Comparison of ENCODE assay signal across 20 mouse cellular contexts in the genomic region with DNA sequence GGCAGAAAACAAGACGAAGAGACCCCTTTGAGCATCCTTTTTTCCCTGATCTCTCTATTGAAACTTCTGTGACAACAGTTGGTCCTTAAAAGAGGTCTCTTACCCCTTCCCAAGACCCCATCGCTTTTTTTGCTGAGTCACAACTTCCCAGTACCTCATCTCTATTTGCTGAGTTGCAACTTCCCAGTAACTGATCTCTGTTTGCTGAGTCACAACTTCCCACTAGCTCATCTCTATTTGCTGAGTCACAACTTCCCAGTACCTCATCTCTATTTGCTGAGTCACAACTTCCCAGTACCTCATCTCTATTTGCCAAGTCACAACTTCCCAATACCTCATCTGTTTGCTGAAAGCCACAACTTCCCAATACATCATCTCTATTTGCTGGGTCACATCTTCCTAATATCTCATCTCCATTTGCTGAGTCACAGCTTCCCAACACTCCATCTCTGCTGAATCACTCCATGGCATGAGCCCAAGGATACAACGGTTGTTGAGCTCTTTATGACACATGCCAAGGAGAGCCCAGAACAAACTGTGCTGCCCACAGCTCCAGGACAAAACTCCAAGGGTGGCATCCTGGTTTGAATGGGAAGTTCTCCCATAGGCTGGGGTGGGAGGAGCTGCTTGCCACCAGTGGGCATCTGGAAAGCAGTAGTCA.
A peak's percentile ranks its signal among the peaks of the same experiment; 100 is the strongest.
DNase-seq lines count a peak whose midpoint lies in the region; ATAC-seq and TF ChIP-seq lines count a peak whose summit lies in the region.
"Had no signal": no experiment of that assay in that cellular context is flagged by ENCODE, and none has a peak within 500 bp of the region (broad histone marks: within the 10 kb centered on the region; RNA-seq: fewer than 3 reads in every experiment).

No protein-coding gene starts in this region.

- WGBS in hindbrain, embryonic 14.5 days, result 82% methylated on average over 3 of the region's 3 CpGs

- no peak for ATAC-seq in hindbrain, embryonic 14.5 days (ENCODE audit: low FRiP score)
- ATAC-seq: forebrain, embryonic 15.5 days; hindbrain, postnatal 0 days; intestine, embryonic 16.5 days had no signal

- DNase-seq in layer of hippocampus, adult 9-11 months, result peak; percentile 37
- DNase-seq in layer of hippocampus, postnatal 36 days, result no peak
- DNase-seq in ES-E14 (ENCODE audit: low read depth, low spot score), result no peak
- peak; percentile 81 for DNase-seq in adrenal gland, adult 2 months
- DNase-seq in brain, adult 2 months (ENCODE audit: low read depth, low spot score), result peak; percentile 56
- DNase-seq in hindbrain, embryonic 14.5 days (ENCODE audit: low spot score), result no peak
- no peak for DNase-seq in kidney, postnatal 36 days
- no peak for DNase-seq in spleen, postnatal 14 days (ENCODE audit: low spot score in 2 of 2)
- DNase-seq: cerebellum, adult 9-11 months; gastrocnemius, postnatal 14 days; heart, adult 11 months; spleen, adult 18-20 months; thymus, postnatal 25 days had no signal

- no peaks in the 10 kb centered on the region for H3K4me1 ChIP-seq in ES-E14 (ENCODE audit: control insufficient read depth in 2 of 2, insufficient read depth in 2 of 2, low read length in 2 of 2, poor library complexity in 1 of 2)
- H3K4me1 ChIP-seq in hindbrain, embryonic 14.5 days (replicated peaks; ENCODE audit: control insufficient read depth, insufficient read depth, low read length), result no peaks in the 10 kb centered on the region
- H3K4me1 ChIP-seq: embryonic facial prominence, embryonic 15.5 days; forebrain, embryonic 15.5 days; hindbrain, embryonic 10.5 days had no signal

- H3K27ac ChIP-seq in ES-E14 (ENCODE audit: insufficient read depth, low read depth, low read length, poor library complexity, severe bottlenecking), result no peak overlapping the region
- no peak overlapping the region for H3K27ac ChIP-seq in hindbrain, embryonic 14.5 days
- H3K27ac ChIP-seq: embryonic facial prominence, embryonic 15.5 days; forebrain, embryonic 15.5 days; hindbrain, embryonic 10.5 days; hindbrain, postnatal 0 days; macrophage had no signal

- H3K36me3 ChIP-seq in ES-E14 (ENCODE audit: control insufficient read depth, insufficient read depth, low read length, poor library complexity, severe bottlenecking), result no peaks in the 10 kb centered on the region
- H3K36me3 ChIP-seq in hindbrain, embryonic 14.5 days (replicated peaks; ENCODE audit: control insufficient read depth, insufficient read depth), result no peaks in the 10 kb centered on the region
- H3K36me3 ChIP-seq: embryonic facial prominence, embryonic 15.5 days; forebrain, embryonic 15.5 days; hindbrain, embryonic 10.5 days had no signal

- in situ Hi-C loops in ES-E14 (cut with MboI; ENCODE audit: low sequenced_read_pairs in 2 of 2, unreplicated experiment in 2 of 2), result no loop called here

- no peak overlapping the region for H3K4me3 ChIP-seq in ES-E14 (ENCODE audit: insufficient read depth in 1 of 2, low read depth in 1 of 2, low read length in 2 of 2, poor library complexity in 1 of 2, severe bottlenecking in 1 of 2)
- no peak overlapping the region for H3K4me3 ChIP-seq in hindbrain, embryonic 14.5 days (replicated peaks; ENCODE audit: low read length)
- H3K4me3 ChIP-seq: embryonic facial prominence, embryonic 15.5 days; forebrain, embryonic 15.5 days; hindbrain, embryonic 10.5 days had no signal

- H3K9ac ChIP-seq in ES-E14 (ENCODE audit: insufficient read depth, low read depth, low read length, poor library complexity, severe bottlenecking), result no peak overlapping the region
- H3K9ac ChIP-seq in hindbrain, embryonic 14.5 days, result no peak overlapping the region
- H3K9ac ChIP-seq: embryonic facial prominence, embryonic 15.5 days; forebrain, embryonic 15.5 days had no signal

- no peaks in the 10 kb centered on the region for H3K9me3 ChIP-seq in ES-E14 (ENCODE audit: control insufficient read depth, insufficient read depth, low read depth, low read length)
- no peaks in the 10 kb centered on the region for H3K9me3 ChIP-seq in hindbrain, embryonic 14.5 days (ENCODE audit: control insufficient read depth, low read length)
- H3K9me3 ChIP-seq: embryonic facial prominence, embryonic 15.5 days; forebrain, embryonic 15.5 days; hindbrain, embryonic 10.5 days had no signal

- no peak overlapping the region for H3K4me2 ChIP-seq in hindbrain, embryonic 14.5 days (replicated peaks)
- H3K4me2 ChIP-seq: embryonic facial prominence, embryonic 15.5 days; forebrain, embryonic 15.5 days; heart, embryonic 11.5 days had no signal

- no peaks in the 10 kb centered on the region for H3K27me3 ChIP-seq in hindbrain, embryonic 14.5 days (ENCODE audit: control insufficient read depth, insufficient read depth, low read length)
- H3K27me3 ChIP-seq: embryonic facial prominence, embryonic 15.5 days; forebrain, embryonic 15.5 days had no signal

TF ChIP-seq in ES-E14, 5 proteins besides CTCF, POLR2A, EP300 and RAD21:
- TF ChIP-seq HCFC1 (IDR thresholded peaks at IDR 0.05; ENCODE audit: borderline replicate concordance, insufficient read depth, low read length) (no peak), ZNF384 (IDR thresholded peaks at IDR 0.05; ENCODE audit: low read depth, low read length) (no peak), MAFK (IDR thresholded peaks at IDR 0.05; ENCODE audit: insufficient read depth, low read depth, low read length) (peak; percentile 98), ZC3H11A (IDR thresholded peaks at IDR 0.05; ENCODE audit: borderline replicate concordance, low read depth, low read length) (no peak), CHD2 (IDR thresholded peaks at IDR 0.05; ENCODE audit: low read depth, low read length) (no peak)

Comparison
In these comparisons a context has a peak if more than half of its experiments do, and no peak if none do; other contexts are left out.
1. DNase-seq: peak in layer of hippocampus, adult 9-11 months (single experiment), adrenal gland, adult 2 months (single experiment) and brain, adult 2 months (single experiment); none in layer of hippocampus, postnatal 36 days (0 of 2), ES-E14 (single experiment), hindbrain, embryonic 14.5 days (single experiment), kidney, postnatal 36 days (0 of 2) and spleen, postnatal 14 days (0 of 2).